In the genomic region with DNA sequence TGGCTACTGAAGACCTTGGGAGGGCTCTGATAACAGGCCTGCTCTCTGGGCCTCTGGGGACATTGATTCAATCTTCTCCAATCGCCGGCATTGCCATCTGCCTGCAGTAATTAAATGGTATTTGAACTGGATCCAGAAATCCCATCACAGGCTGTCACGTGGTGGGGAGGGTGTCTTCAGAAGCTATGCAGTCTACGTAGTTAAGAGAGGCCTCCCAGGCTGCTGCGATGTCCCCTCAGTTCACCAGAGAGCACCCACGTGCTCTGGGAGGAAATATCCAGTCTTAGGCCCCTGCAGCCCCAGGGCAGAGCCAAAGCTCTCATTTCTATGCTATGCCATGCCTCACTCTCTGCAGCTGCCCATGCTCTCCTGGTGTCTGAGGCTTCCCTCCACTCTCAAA, we compare ENCODE assay signal across 8 mouse cellular contexts. TPM values are rescaled to one million over a fixed set of nuclear protein-coding genes. Genes with fewer than 3 reads are reported as not detected.
DNase-seq lines count a peak whose midpoint lies in the region; ATAC-seq lines count a peak whose summit lies in the region.

No protein-coding gene starts in this region.

- intact Hi-C loops in left cerebral cortex, postnatal 25 days (cut with DNase I) = no loop called here

- no peaks in the 10 kb centered on the region for H3K27me3 ChIP-seq in megakaryocyte, embryonic 14.5 days (replicated peaks)

- DNase-seq in cerebellum, adult 11-12 months = peak; percentile 51
- DNase-seq in cerebellum, adult 8-10 months = no peak
- DNase-seq in left cerebral cortex, postnatal 25 days (ENCODE audit: low spot score in 2 of 2) = peak; percentile 62 to 78
- peak; percentile 90 for DNase-seq in retina, postnatal 1 day
- no peak for DNase-seq in gastrocnemius, adult 8-10 months (ENCODE audit: low spot score in 2 of 2)

- ATAC-seq in megakaryocyte, adult 5-6 weeks (ENCODE audit: poor library complexity, severe bottlenecking) = no peak
- ATAC-seq in granulocyte monocyte progenitor cell, adult 5-6 weeks (replicated peaks; ENCODE audit: poor library complexity, severe bottlenecking) = no peak

- peak overlapping the region; percentile 29 for H3K4me3 ChIP-seq in megakaryocyte, embryonic 14.5 days (replicated peaks)

- peaks cover 44% of the 10 kb centered on the region for H3K36me3 ChIP-seq in megakaryocyte, embryonic 14.5 days (replicated peaks; ENCODE audit: low read length)

- H3K4me1 ChIP-seq in megakaryocyte, embryonic 14.5 days = peaks cover 93% of the 10 kb centered on the region

- H3K9me3 ChIP-seq in megakaryocyte, embryonic 14.5 days = no peaks in the 10 kb centered on the region

RNA-seq across cellular contexts. Expression of a gene that starts 11.1 kb away (rescaled TPM):
- 8.3 and 9.3 TPM in 2 replicates for polyA plus RNA-seq in megakaryocyte, embryonic 14.5 days (2012; ENCODE audit: insufficient read depth, low replicate concordance)
- 41.1 and 48.0 TPM in 2 replicates for total RNA-seq in megakaryocyte, adult 5-6 weeks (2015)
- total RNA-seq in megakaryocyte, adult 5-6 weeks (2017) = 36.3 and 46.1 TPM in 2 replicates
- total RNA-seq in left cerebral cortex, postnatal 25 days (2021) = 10 to 100 TPM; 68.4 to 73.0 TPM
- total RNA-seq in gastrocnemius, adult 8-10 months (2022) = under 1 TPM; 0.31 to 0.70 (median 0.34) TPM
- total RNA-seq in granulocyte monocyte progenitor cell, adult 5-6 weeks (2014; fragmentation: Nextera tagmentation) = 10.8 and 12.4 TPM in 2 replicates
- 5.6 and 6.6 TPM in 2 replicates for total RNA-seq in granulocyte monocyte progenitor cell, adult 5-6 weeks (2017)

Comparison
In these comparisons a context has a peak if more than half of its experiments do, and no peak if none do; other contexts are left out.
1. DNase-seq: peak in cerebellum, adult 11-12 months (single experiment), left cerebral cortex, postnatal 25 days (2 of 2) and retina, postnatal 1 day (single experiment); none in cerebellum, adult 8-10 months (single experiment) and gastrocnemius, adult 8-10 months (0 of 2).